ENCODE assay signal across 10 mouse cellular contexts in the genomic region with DNA sequence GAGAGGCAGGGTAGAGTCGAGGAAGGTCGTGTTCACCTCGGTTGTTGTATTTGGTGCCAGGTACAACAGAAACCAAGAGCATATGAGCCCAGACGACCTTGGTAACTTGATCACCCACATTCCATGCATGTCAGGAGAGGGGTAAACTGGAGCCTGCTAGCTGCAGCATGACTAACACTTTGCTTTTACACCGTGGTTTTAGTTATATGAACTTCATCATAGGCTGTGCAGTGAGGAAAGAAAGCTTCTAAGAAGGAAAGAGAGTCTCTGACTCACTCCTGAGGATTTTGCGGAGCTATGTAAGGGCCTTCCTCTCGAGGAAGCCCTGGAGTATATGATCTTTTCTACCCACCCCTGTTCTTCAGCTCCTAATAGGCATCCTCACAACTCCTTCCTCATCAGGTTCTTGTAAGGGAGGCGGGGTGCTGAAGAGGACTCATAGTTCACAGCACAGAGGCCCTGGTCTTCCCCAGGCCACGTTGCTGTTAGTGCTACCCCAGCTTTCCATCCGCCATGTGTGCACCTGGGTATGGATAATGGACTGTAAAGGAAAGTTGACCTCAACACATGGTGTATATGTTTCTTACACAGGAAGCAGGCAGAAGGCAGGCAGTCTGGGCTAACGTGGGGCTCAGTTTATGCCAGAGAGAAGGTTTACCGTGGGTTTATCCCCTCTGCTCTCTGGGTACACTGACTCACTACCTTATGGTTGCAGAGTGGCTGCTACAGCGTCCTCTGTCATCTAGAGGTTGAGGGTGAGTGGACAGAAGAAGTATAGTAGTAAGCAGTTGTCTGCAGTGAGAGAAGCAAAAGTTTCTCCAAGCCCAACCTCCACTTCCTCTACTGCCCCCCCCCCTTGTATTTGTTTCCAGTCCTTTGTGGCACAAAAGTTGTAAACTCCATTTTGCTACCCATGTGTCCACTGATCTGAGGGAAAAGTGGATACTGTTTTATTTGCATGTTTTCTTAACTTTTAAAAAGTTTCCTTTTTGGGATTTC.
A peak's percentile ranks its signal among the peaks of the same experiment; 100 is the strongest.
DNase-seq lines count a peak whose midpoint lies in the region; ATAC-seq and TF ChIP-seq lines count a peak whose summit lies in the region.
"Had no signal": no experiment of that assay in that cellular context is flagged by ENCODE, and none has a peak within 500 bp of the region (broad histone marks: within the 10 kb centered on the region; RNA-seq: fewer than 3 reads in every experiment).

No protein-coding gene starts in this region.

- no peak for DNase-seq in intestine, embryonic 14.5 days (ENCODE audit: low spot score)
- DNase-seq in embryo, embryonic 11 days: peak; percentile 48
- peak; percentile 44 for DNase-seq in mesoderm, embryonic 11.5 days (ENCODE audit: low read depth, low spot score)
- DNase-seq in B cell, adult 2 months: no peak
- no peak for DNase-seq in testis, postnatal 14 days (ENCODE audit: low spot score)
- no peak for DNase-seq in right cerebral cortex, adult 2 months (ENCODE audit: low spot score in 2 of 2)

- H3K4me1 ChIP-seq in intestine, embryonic 14.5 days (replicated peaks; ENCODE audit: control insufficient read depth, insufficient read depth, low read length): peaks cover 23% of the 10 kb centered on the region
- 0 out of 2 replicates have a peak, but pooled peaks cover 3% of the 10 kb centered on the region for H3K4me1 ChIP-seq in intestine, postnatal 0 days (replicated peaks; ENCODE audit: control insufficient read depth, insufficient read depth, low read length)
- peaks cover 17% of the 10 kb centered on the region; the same call in 1 of the 2 replicates for H3K4me1 ChIP-seq in intestine, embryonic 15.5 days (replicated peaks)
- H3K4me1 ChIP-seq: hindbrain, embryonic 15.5 days had no signal

- TF ChIP-seq CTCF in intestine, postnatal 0 days (IDR thresholded peaks at IDR 0.05; ENCODE audit: low read depth): no peak

- no peaks in the 10 kb centered on the region for H3K36me3 ChIP-seq in intestine, embryonic 14.5 days (ENCODE audit: control insufficient read depth, insufficient read depth, low read length)
- no peaks in the 10 kb centered on the region for H3K36me3 ChIP-seq in intestine, postnatal 0 days (ENCODE audit: control insufficient read depth, insufficient read depth)
- H3K36me3 ChIP-seq in intestine, embryonic 15.5 days: no peaks in the 10 kb centered on the region

- H3K4me3 ChIP-seq in intestine, embryonic 14.5 days (ENCODE audit: low read depth, low read length): no peak overlapping the region
- H3K4me3 ChIP-seq in intestine, postnatal 0 days (ENCODE audit: low read depth, low read length): no peak overlapping the region
- no peak overlapping the region for H3K4me3 ChIP-seq in intestine, embryonic 15.5 days (replicated peaks)
- H3K4me3 ChIP-seq: hindbrain, embryonic 15.5 days; neural tube, embryonic 12.5 days had no signal

- no peaks in the 10 kb centered on the region for H3K27me3 ChIP-seq in intestine, embryonic 14.5 days (replicated peaks; ENCODE audit: control insufficient read depth, insufficient read depth, low read length)
- no peaks in the 10 kb centered on the region for H3K27me3 ChIP-seq in intestine, postnatal 0 days (replicated peaks; ENCODE audit: control insufficient read depth, insufficient read depth, low read length)
- no peaks in the 10 kb centered on the region for H3K27me3 ChIP-seq in intestine, embryonic 15.5 days (replicated peaks)
- H3K27me3 ChIP-seq: hindbrain, embryonic 15.5 days; neural tube, embryonic 12.5 days had no signal

- WGBS in intestine, embryonic 14.5 days: 39% methylated on average over 13 of the region's 13 CpGs
- WGBS in intestine, postnatal 0 days: 50% methylated on average over 13 of the region's 13 CpGs
- WGBS in intestine, embryonic 15.5 days: 45% methylated on average over 13 of the region's 13 CpGs

- no peak overlapping the region for H3K4me2 ChIP-seq in intestine, embryonic 14.5 days (ENCODE audit: low read length)
- no peak overlapping the region for H3K4me2 ChIP-seq in intestine, postnatal 0 days (replicated peaks; ENCODE audit: low read depth)
- H3K4me2 ChIP-seq in intestine, embryonic 15.5 days (replicated peaks): no peak overlapping the region
- H3K4me2 ChIP-seq: hindbrain, embryonic 15.5 days; neural tube, embryonic 12.5 days had no signal

- ATAC-seq in intestine, embryonic 14.5 days (replicated peaks; ENCODE audit: low FRiP score, low TSS enrichment, low read depth): peak; percentile 43; the same call in 1 of the 2 replicates
- no peak; the same call in 1 of the 2 replicates for ATAC-seq in intestine, postnatal 0 days
- peak; percentile 70 for ATAC-seq in intestine, embryonic 15.5 days

- no peaks in the 10 kb centered on the region for H3K9me3 ChIP-seq in intestine, embryonic 14.5 days (ENCODE audit: control insufficient read depth, low read length)
- no peaks in the 10 kb centered on the region for H3K9me3 ChIP-seq in intestine, postnatal 0 days (ENCODE audit: control insufficient read depth)
- no peaks in the 10 kb centered on the region for H3K9me3 ChIP-seq in intestine, embryonic 15.5 days
- H3K9me3 ChIP-seq: hindbrain, embryonic 15.5 days; neural tube, embryonic 12.5 days had no signal

- H3K9ac ChIP-seq in intestine, embryonic 14.5 days (ENCODE audit: low read length): no peak overlapping the region
- no peak overlapping the region for H3K9ac ChIP-seq in intestine, postnatal 0 days (ENCODE audit: low read depth, low read length)
- no peak overlapping the region for H3K9ac ChIP-seq in intestine, embryonic 15.5 days
- H3K9ac ChIP-seq: hindbrain, embryonic 15.5 days; neural tube, embryonic 12.5 days had no signal

- H3K27ac ChIP-seq in intestine, embryonic 14.5 days (ENCODE audit: low read depth): peak overlapping the region; percentile 47
- no peak overlapping the region for H3K27ac ChIP-seq in intestine, postnatal 0 days (ENCODE audit: low read depth, low read length)
- peak overlapping the region; percentile 48; the same call in 1 of the 2 replicates for H3K27ac ChIP-seq in intestine, embryonic 15.5 days
- H3K27ac ChIP-seq: hindbrain, embryonic 15.5 days; neural tube, embryonic 12.5 days had no signal

Comparison
In these comparisons a context has a peak if more than half of its experiments do, and no peak if none do; other contexts are left out.
1. DNase-seq: peak in embryo, embryonic 11 days (single experiment) and mesoderm, embryonic 11.5 days (single experiment); none in intestine, embryonic 14.5 days (single experiment), B cell, adult 2 months (0 of 2), testis, postnatal 14 days (single experiment) and right cerebral cortex, adult 2 months (0 of 2).